Mouse (Mus musculus) MEL (cell line): ENCODE data around the gene Cadm2. TPM values are rescaled to one million over a fixed set of nuclear protein-coding genes. Genes with fewer than 3 reads are reported as not detected.

ENCODE experiments used
- DNase-seq: peaks from one replicate; pipeline ENCODE4 v3.0.0; 2011; ENCODE audit warnings: low read depth, low spot score
- H3K27ac ChIP-seq: 2 replicates; pipeline ENCODE4 v1.5.1; 2012; ENCODE audit warnings: low read depth, mild to moderate bottlenecking, control low read depth, low read length, moderate library complexity; ENCODE audit not compliant: control insufficient read depth
- H3K27me3 ChIP-seq, 2 experiments: fragments of 150-350 bp in 1 of 2; sonication (generic) in 1 of 2; 2 replicates each; pipeline ENCODE4 v1.6.1; 2012; ENCODE audit warnings: low read length in 2 of 2, mild to moderate bottlenecking in 2 of 2, improper control_type of control experiment in 1 of 2, moderate library complexity in 1 of 2; ENCODE audit not compliant: insufficient read depth in 2 of 2, control insufficient read depth in 1 of 2
- H3K36me3 ChIP-seq, 2 experiments: 2 replicates each; pipeline ENCODE4 v1.6.1; 2012 to 2014; ENCODE audit warnings: low read length in 2 of 2, improper control_type of control experiment in 1 of 2, inconsistent platforms in 1 of 2, mild to moderate bottlenecking in 1 of 2; ENCODE audit not compliant: insufficient read depth in 2 of 2, control insufficient read depth in 1 of 2
- H3K4me1 ChIP-seq, 2 experiments: fragments of 150-350 bp in 1 of 2; sonication (generic) in 1 of 2; 2 replicates each; pipeline ENCODE4 v1.6.1; 2012; ENCODE audit warnings: low read length in 2 of 2, improper control_type of control experiment in 1 of 2, mild to moderate bottlenecking in 1 of 2; ENCODE audit not compliant: insufficient read depth in 2 of 2, control insufficient read depth in 1 of 2
- H3K4me3 ChIP-seq, 2 experiments: fragments of 150-350 bp in 1 of 2; sonication (generic) in 1 of 2; 2 replicates each; pipeline ENCODE4 v1.5.1; 2012; ENCODE audit warnings: low read depth in 2 of 2, low read length in 2 of 2, mild to moderate bottlenecking in 2 of 2, moderate library complexity in 2 of 2, control low read depth in 1 of 2, improper control_type of control experiment in 1 of 2; ENCODE audit not compliant: control insufficient read depth in 1 of 2, insufficient read depth in 1 of 2
- H3K79me2 ChIP-seq: 2 replicates; pipeline ENCODE4 v1.6.1; 2012; ENCODE audit warnings: mild to moderate bottlenecking, low read length, moderate library complexity; ENCODE audit not compliant: control insufficient read depth, poor library complexity, insufficient read depth
- H3K9ac ChIP-seq: 2 replicates; pipeline ENCODE4 v1.6.1; 2012; ENCODE audit warnings: low read depth, mild to moderate bottlenecking, control low read depth, low read length, moderate library complexity; ENCODE audit not compliant: control insufficient read depth, poor library complexity, severe bottlenecking
- H3K9me3 ChIP-seq: fragments of 150-350 bp; sonication (generic); replicated peaks from 2 replicates; pipeline ENCODE4 v1.6.1; 2012; ENCODE audit warnings: mild to moderate bottlenecking, low read length, improper control_type of control experiment, moderate library complexity; ENCODE audit not compliant: insufficient read depth
- BHLHE40 ChIP-seq: IDR thresholded peaks from 2 replicates; pipeline ENCODE4 v1.6.1; 2012; ENCODE audit warnings: low read depth, mild to moderate bottlenecking, inconsistent platforms, low read length, improper control_type of control experiment, borderline replicate concordance
- ELF1 ChIP-seq: IDR thresholded peaks from 2 replicates; pipeline ENCODE4 v1.6.1; 2014; ENCODE audit warnings: low read depth, mild to moderate bottlenecking, inconsistent platforms, low read length, improper control_type of control experiment, moderate library complexity
- ETS1 ChIP-seq: IDR thresholded peaks from 2 replicates; pipeline ENCODE4 v1.6.1; 2012; ENCODE audit warnings: low read depth, mild to moderate bottlenecking, inconsistent platforms, low read length, improper control_type of control experiment, moderate library complexity
- GATA1 ChIP-seq: IDR thresholded peaks from 2 replicates; pipeline ENCODE4 v1.6.1; 2011; ENCODE audit warnings: low read depth, low read length, improper control_type of control experiment
- HCFC1 ChIP-seq: IDR thresholded peaks from 2 replicates; pipeline ENCODE4 v1.6.1; 2012; ENCODE audit warnings: low read depth, mild to moderate bottlenecking, inconsistent platforms, low read length, improper control_type of control experiment, moderate library complexity
- JUND ChIP-seq: IDR thresholded peaks from 2 replicates; pipeline ENCODE4 v1.6.1; 2011; ENCODE audit warnings: low read depth, mild to moderate bottlenecking, improper control_type of control experiment, low read length
- KAT2A ChIP-seq: conservative IDR thresholded peaks from 2 replicates; pipeline ENCODE4 v1.6.1; 2012; ENCODE audit warnings: low read depth, low read length, improper control_type of control experiment, inconsistent platforms
- MAX ChIP-seq: IDR thresholded peaks from 2 replicates; pipeline ENCODE4 v1.6.1; 2011; ENCODE audit warnings: low read length, improper control_type of control experiment
- MAZ ChIP-seq: IDR thresholded peaks from 2 replicates; pipeline ENCODE4 v1.6.1; 2012; ENCODE audit warnings: low read depth, mild to moderate bottlenecking, inconsistent platforms, low read length, improper control_type of control experiment
- MEF2A ChIP-seq: IDR thresholded peaks from 2 replicates; pipeline ENCODE4 v1.6.1; 2014; ENCODE audit warnings: low read depth, mild to moderate bottlenecking, inconsistent platforms, low read length, improper control_type of control experiment; ENCODE audit not compliant: poor library complexity, insufficient replicate concordance, severe bottlenecking; ENCODE audit errors: extremely low read depth
- MXI1 ChIP-seq: IDR thresholded peaks from 2 replicates; pipeline ENCODE4 v1.6.1; 2011; ENCODE audit warnings: mild to moderate bottlenecking, low read depth, low read length, improper control_type of control experiment
- MYC ChIP-seq: IDR thresholded peaks from 2 replicates; pipeline ENCODE4 v1.6.1; 2011; ENCODE audit warnings: low read depth, mild to moderate bottlenecking, low read length, improper control_type of control experiment, moderate library complexity
- NELFE ChIP-seq: IDR thresholded peaks from 2 replicates; pipeline ENCODE4 v1.6.1; 2011; ENCODE audit warnings: low read depth, low read length, improper control_type of control experiment
- SMC3 ChIP-seq: IDR thresholded peaks from 2 replicates; pipeline ENCODE4 v1.6.1; 2011; ENCODE audit warnings: low read depth, low read length, improper control_type of control experiment
- TAL1 ChIP-seq: IDR thresholded peaks from 2 replicates; pipeline ENCODE4 v1.6.1; 2012; ENCODE audit warnings: mild to moderate bottlenecking, inconsistent platforms, low read length, moderate library complexity, mixed read lengths
- TCF12 ChIP-seq: IDR thresholded peaks from 2 replicates; pipeline ENCODE4 v1.6.1; 2014; ENCODE audit warnings: low read depth, mild to moderate bottlenecking, inconsistent platforms, low read length, improper control_type of control experiment, moderate library complexity
- USF1 ChIP-seq: IDR thresholded peaks from 2 replicates; pipeline ENCODE4 v1.6.1; 2014; ENCODE audit warnings: low read depth, mild to moderate bottlenecking, inconsistent platforms, low read length, improper control_type of control experiment, moderate library complexity
- polyA plus RNA-seq, 2 experiments: library from polyadenylated mRNA; stranded (reverse) in 1 of 2; unstranded in 1 of 2; fragments of >175 nt in 1 of 2; fragments of >200 nt in 1 of 2; gene quantifications; 2 replicates each; pipeline versions ENCODE4 v1.2.1 to v1.2.4; 2012; ENCODE audit warnings: low replicate concordance in 2 of 2, low read depth in 1 of 2; ENCODE audit not compliant: insufficient read length in 2 of 2, insufficient read depth in 1 of 2, missing spikeins in 1 of 2
- total RNA-seq: library from RNA; depleted of rRNA; stranded (reverse); fragments of 300-350 nt; gene quantifications from 2 replicates; pipeline ENCODE4 v1.2.3, GENCODE M21; 2012

Cadm2 gene
- total and polyA plus RNA-seq, 3 experiments: not detected

DNA sequence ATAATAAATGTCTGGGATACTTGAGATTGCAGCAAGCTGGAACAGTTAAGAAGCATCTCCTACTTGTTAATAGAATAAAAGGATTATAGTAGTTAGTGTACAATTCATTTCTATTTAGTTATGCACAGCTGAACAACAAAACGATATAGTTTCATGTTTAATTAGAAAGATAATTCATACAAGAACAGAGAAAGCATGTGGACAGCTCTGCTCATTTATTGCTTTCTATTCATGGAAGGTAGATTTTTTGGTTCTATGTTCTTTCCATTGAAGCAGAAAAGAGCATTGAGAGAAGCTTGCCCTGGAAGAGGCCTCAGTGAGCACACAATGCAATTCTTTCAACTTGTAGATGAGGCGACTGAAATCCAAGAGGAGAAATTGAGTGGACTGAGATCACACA, 623.2 kb downstream of the Cadm2 start:
- H3K4me3 ChIP-seq: no peak overlapping the region
- H3K36me3 ChIP-seq: no peaks in the 10 kb centered on the region
- no peaks in the 10 kb centered on the region for H3K9me3 ChIP-seq
- H3K79me2 ChIP-seq: no peaks in the 10 kb centered on the region
- H3K27me3 ChIP-seq: no peaks in the 10 kb centered on the region
- no peak overlapping the region for H3K27ac ChIP-seq
- TF ChIP-seq ETS1 (no peak), MYC (no peak)
- H3K9ac ChIP-seq: no peak overlapping the region
- H3K4me1 ChIP-seq: no peaks in the 10 kb centered on the region; a peak in 1 of 4 replicates
- no peak for DNase-seq

DNA sequence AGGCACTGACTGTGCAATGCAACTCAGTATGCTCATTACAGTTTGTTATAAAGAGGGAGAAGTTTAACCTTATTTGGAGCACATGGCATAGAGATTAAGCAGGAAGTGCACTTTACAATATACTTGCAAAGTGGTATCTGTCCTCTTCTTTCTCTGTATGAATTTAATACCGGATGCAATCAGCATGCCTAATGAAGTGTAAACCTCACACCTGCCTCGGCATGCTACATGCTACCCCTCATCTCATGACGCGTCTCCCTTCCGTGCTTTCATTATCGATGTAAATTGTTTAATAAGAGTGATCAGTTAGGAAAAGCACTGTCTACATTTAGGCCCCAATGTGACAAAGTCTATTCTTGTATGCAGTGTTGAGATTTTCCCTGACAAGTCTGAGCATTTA, 633.0 kb downstream of the Cadm2 start:
- Histone ChIP-seq H3K4me3 (no peak overlapping the region), H3K27ac (no peak overlapping the region), H3K27me3 (no peaks in the 10 kb centered on the region), H3K9me3 (no peaks in the 10 kb centered on the region), H3K9ac (no peak overlapping the region), H3K79me2 (no peaks in the 10 kb centered on the region), H3K4me1 (no peaks in the 10 kb centered on the region), H3K36me3 (no peaks in the 10 kb centered on the region)
- DNase-seq: no peak
- TF ChIP-seq JUND: no peak
- no peak for TF ChIP-seq BHLHE40
- no peak for TF ChIP-seq USF1

DNA sequence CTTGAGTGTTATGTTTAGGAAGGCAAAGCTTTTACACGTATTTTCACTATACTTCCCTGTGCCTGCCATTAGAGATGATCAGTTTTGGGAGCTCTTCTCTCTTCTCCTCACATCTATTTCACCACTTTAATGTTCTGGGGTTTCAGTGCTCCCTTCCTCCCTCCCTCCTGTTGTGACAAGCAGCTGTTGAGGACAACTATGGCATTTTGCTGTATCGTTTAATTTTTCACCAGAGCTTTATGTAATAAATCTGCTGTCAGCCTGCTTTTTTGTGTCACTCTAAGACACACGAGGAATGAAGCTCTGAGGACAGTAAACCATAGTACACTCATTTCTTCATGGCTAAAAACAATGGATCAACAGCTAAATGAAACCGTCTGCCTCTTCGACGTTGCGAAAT, 633.8 kb downstream of the Cadm2 start:
- DNase-seq: no peak
- no peaks in the 10 kb centered on the region for H3K4me1 ChIP-seq
- H3K9ac ChIP-seq: no peak overlapping the region
- no peak for TF ChIP-seq GATA1
- TF ChIP-seq MAX: no peak
- no peaks in the 10 kb centered on the region for H3K36me3 ChIP-seq
- H3K79me2 ChIP-seq: no peaks in the 10 kb centered on the region
- no peak overlapping the region for H3K27ac ChIP-seq
- H3K27me3 ChIP-seq: no peaks in the 10 kb centered on the region
- H3K4me3 ChIP-seq: no peak overlapping the region
- H3K9me3 ChIP-seq: no peaks in the 10 kb centered on the region

DNA sequence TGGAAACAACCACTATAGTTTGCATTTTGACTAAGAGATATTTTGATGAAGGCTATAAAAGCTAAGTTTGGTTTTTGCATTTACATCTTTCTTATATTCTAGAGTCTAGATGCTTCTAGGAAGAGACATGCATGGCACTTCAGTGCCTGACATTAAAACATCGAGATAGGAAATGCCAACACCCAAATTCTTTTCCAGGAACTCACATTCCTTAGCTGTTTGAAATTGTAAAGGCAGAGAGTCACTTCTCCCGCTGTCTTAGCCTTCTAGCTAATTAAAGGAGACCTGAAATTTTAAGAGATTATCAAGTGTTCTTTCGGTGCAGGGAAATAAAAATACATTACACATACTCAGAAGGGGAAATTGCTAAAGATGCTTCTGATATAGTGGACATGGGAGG, 649.8 kb downstream of the Cadm2 start:
- H3K79me2 ChIP-seq: no peaks in the 10 kb centered on the region
- no peaks in the 10 kb centered on the region for H3K36me3 ChIP-seq
- no peak overlapping the region for H3K27ac ChIP-seq
- H3K9ac ChIP-seq: no peak overlapping the region
- TF ChIP-seq MAX (no peak), NELFE (no peak), GATA1 (no peak), MAZ (no peak), HCFC1 (no peak), TCF12 (no peak), JUND (no peak), USF1 (no peak), ELF1 (no peak), MXI1 (no peak), TAL1 (no peak), MYC (no peak), MEF2A (no peak), SMC3 (no peak), KAT2A (no peak)
- no peaks in the 10 kb centered on the region for H3K27me3 ChIP-seq
- H3K4me1 ChIP-seq: no peaks in the 10 kb centered on the region
- no peaks in the 10 kb centered on the region for H3K9me3 ChIP-seq
- no peak for DNase-seq
- no peak overlapping the region for H3K4me3 ChIP-seq
